Mouse (Mus musculus): ENCODE results near the gene Prrx1.

GRCm38 (mm10) chr1:163362202-163362601 is 48.7 kb upstream of the Prrx1 start:
- TF ChIP-seq CTCF (IDR thresholded peaks at IDR 0.05; ENCODE audit: low read depth, low read length) (no peak), POLR2A (IDR thresholded peaks at IDR 0.05; ENCODE audit: extremely low read depth, insufficient read depth, low read length) (no peak)

Data from liver, adult 2 months (tissue).